Mouse (Mus musculus) forebrain, embryonic 13.5 days (tissue): Measurements from ENCODE around the gene Ilf2. TPM values are rescaled to one million over a fixed set of nuclear protein-coding genes. Genes with fewer than 3 reads are reported as not detected.

Experiments used
- ATAC-seq: fragments of 200-750 bp; cut with Nextera tagmentation; 2 replicates; pipeline ENCODE4 v1.8.0; 2017
- H3K27ac ChIP-seq: fragments of 300-500 bp; sonication (generic); 2 replicates; pipeline ENCODE4 v1.5.1; 2015; ENCODE audit warnings: inconsistent platforms, mild to moderate bottlenecking, moderate library complexity
- H3K27me3 ChIP-seq: fragments of 300-500 bp; sonication (generic); 2 replicates; pipeline ENCODE4 v1.6.1; 2015; ENCODE audit warnings: mild to moderate bottlenecking, inconsistent platforms
- H3K36me3 ChIP-seq: fragments of 300-500 bp; sonication (generic); 2 replicates; pipeline ENCODE4 v1.6.1; 2015; ENCODE audit warnings: mild to moderate bottlenecking, inconsistent platforms; ENCODE audit not compliant: poor library complexity, severe bottlenecking
- H3K4me1 ChIP-seq: fragments of 300-500 bp; sonication (generic); 2 replicates; pipeline ENCODE4 v1.6.1; 2015; ENCODE audit warnings: inconsistent platforms
- H3K4me2 ChIP-seq: fragments of 300-500 bp; sonication (generic); 2 replicates; pipeline ENCODE4 v1.6.1; 2015; ENCODE audit warnings: inconsistent platforms, mild to moderate bottlenecking, moderate library complexity
- H3K4me3 ChIP-seq: fragments of 300-500 bp; sonication (generic); 2 replicates; pipeline ENCODE4 v1.5.1; 2015; ENCODE audit warnings: mild to moderate bottlenecking, inconsistent platforms
- H3K9ac ChIP-seq: fragments of 300-500 bp; sonication (generic); 2 replicates; pipeline ENCODE4 v1.6.1; 2015; ENCODE audit warnings: mild to moderate bottlenecking, inconsistent platforms
- H3K9me3 ChIP-seq: fragments of 300-500 bp; sonication (generic); replicated peaks from 2 replicates; pipeline ENCODE4 v1.6.1; 2016; ENCODE audit warnings: inconsistent platforms
- WGBS: fragments of 180-500 bp; shearing (Covaris S2); methylation state at CpG from one replicate; pipeline ENCODE4 v1.1.7; 2015; 5-methylcytosine and 5-hydroxymethylcytosine counted together
- polyA plus RNA-seq: library from polyadenylated mRNA; unstranded; fragments of >200 nt; fragmentation: Nextera tagmentation; extraction: Ambion mirVana; gene quantifications from 2 replicates; pipeline ENCODE4 v1.2.1, GENCODE M21; 2015

Ilf2 gene
- polyA plus RNA-seq, 1 experiment from 2014 or later, result 388 TPM

GRCm38 (mm10) chr3:90445417-90446200, 30.3 kb upstream of the Ilf2 start:
- H3K27me3 ChIP-seq, result no peaks in the 10 kb centered on the region
- H3K36me3 ChIP-seq, result no peaks in the 10 kb centered on the region
- no peaks in the 10 kb centered on the region for H3K9me3 ChIP-seq
- H3K4me1 ChIP-seq, result peaks cover 11% of the 10 kb centered on the region
- H3K9ac ChIP-seq, result 0 out of 2 replicates have a peak overlapping the region, but pooled peaks have one; percentile 26
- H3K4me2 ChIP-seq, result peak overlapping the region; percentile 63
- H3K4me3 ChIP-seq, result peak overlapping the region; percentile 36; the same call in 1 of the 2 replicates
- H3K27ac ChIP-seq, result no peak overlapping the region; the same call in 1 of the 2 replicates
- 70% methylated on average over 11 of the region's 11 CpGs for WGBS
- ATAC-seq, result no peak

GRCm38 (mm10) chr3:90446389-90447122, 29.4 kb upstream of the Ilf2 start:
- H3K27me3 ChIP-seq, result no peaks in the 10 kb centered on the region
- H3K4me1 ChIP-seq, result peaks cover 11% of the 10 kb centered on the region
- H3K9me3 ChIP-seq, result no peaks in the 10 kb centered on the region
- H3K4me3 ChIP-seq, result peak overlapping the region; percentile 36
- peak overlapping the region; percentile 63 for H3K9ac ChIP-seq
- H3K4me2 ChIP-seq, result peak overlapping the region; percentile 63
- peak overlapping the region; percentile 80 for H3K27ac ChIP-seq
- peak; percentile 93 for ATAC-seq
- H3K36me3 ChIP-seq, result no peaks in the 10 kb centered on the region
- 1% methylated on average over 17 of the region's 17 CpGs for WGBS

DNA sequence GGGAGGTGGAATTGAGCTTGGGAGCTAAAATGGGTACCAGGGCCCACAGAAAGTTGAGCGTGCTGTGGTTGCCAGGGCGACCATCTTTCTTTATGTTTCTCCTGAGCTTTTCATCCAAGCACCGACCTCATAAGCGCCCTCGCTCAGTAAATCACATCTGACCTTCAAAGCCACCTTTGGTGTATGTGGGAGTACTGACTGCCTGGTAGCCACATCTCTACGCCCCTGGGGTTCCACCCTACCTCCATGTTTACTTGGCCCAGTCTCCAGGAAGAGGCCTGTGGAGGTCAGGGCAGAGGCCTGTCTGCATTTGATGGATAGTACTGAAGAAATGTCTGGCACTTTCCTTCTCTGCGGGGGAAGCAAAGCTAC, 28.8 kb upstream of the Ilf2 start:
- WGBS, result 38% methylated on average over 7 of the region's 7 CpGs
- H3K27me3 ChIP-seq, result no peaks in the 10 kb centered on the region
- peaks cover 11% of the 10 kb centered on the region for H3K4me1 ChIP-seq
- H3K9me3 ChIP-seq, result no peaks in the 10 kb centered on the region
- peak overlapping the region; percentile 63 for H3K4me2 ChIP-seq
- H3K4me3 ChIP-seq, result peak overlapping the region; percentile 36
- H3K27ac ChIP-seq, result peak overlapping the region; percentile 80
- H3K9ac ChIP-seq, result peak overlapping the region; percentile 63; the same call in 1 of the 2 replicates
- no peaks in the 10 kb centered on the region for H3K36me3 ChIP-seq
- peak; percentile 36; the same call in 1 of the 2 replicates for ATAC-seq

- no peak overlapping the region for H3K9ac ChIP-seq
- no peak overlapping the region for H3K4me3 ChIP-seq
- WGBS, result 18% methylated on average over 6 of the region's 6 CpGs
- H3K4me1 ChIP-seq, result peaks cover 11% of the 10 kb centered on the region
- no peaks in the 10 kb centered on the region for H3K27me3 ChIP-seq
- H3K36me3 ChIP-seq, result no peaks in the 10 kb centered on the region
- ATAC-seq, result no peak
- H3K4me2 ChIP-seq, result no peak overlapping the region
- no peaks in the 10 kb centered on the region for H3K9me3 ChIP-seq
- H3K27ac ChIP-seq, result no peak overlapping the region
These were observed 27.3 kb upstream of the Ilf2 start for GRCm38 (mm10) chr3:90448626-90449025.

DNA sequence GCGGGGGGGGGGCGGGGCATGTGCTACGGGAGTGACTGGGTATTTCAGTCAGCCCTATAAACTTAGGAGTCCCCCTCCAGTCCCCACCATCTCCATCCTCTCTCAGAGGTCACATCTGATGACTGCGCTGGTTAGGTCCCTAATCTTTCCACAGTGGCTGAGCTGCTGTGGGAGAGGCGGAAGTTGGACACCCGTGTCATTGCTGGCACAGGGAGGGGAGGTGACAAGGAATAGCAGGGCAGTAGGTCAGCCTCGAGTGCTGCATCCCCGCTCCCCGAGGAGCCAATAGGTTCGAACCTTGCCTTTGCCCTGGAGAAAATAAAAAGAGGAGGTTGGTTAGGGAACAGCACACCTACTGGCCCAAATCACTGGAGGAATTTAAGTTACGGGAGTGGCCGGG, 25.1 kb upstream of the Ilf2 start:
- H3K9me3 ChIP-seq, result no peaks in the 10 kb centered on the region
- no peak overlapping the region for H3K9ac ChIP-seq
- no peak overlapping the region for H3K4me3 ChIP-seq
- H3K4me1 ChIP-seq, result peaks cover 11% of the 10 kb centered on the region
- no peak overlapping the region for H3K4me2 ChIP-seq
- no peaks in the 10 kb centered on the region for H3K36me3 ChIP-seq
- ATAC-seq, result no peak
- no peaks in the 10 kb centered on the region for H3K27me3 ChIP-seq
- WGBS, result 34% methylated on average over 12 of the region's 12 CpGs
- no peak overlapping the region for H3K27ac ChIP-seq

GRCm38 (mm10) chr3:90451396-90452095, 24.4 kb upstream of the Ilf2 start:
- H3K4me2 ChIP-seq, result no peak overlapping the region
- peaks cover 7% of the 10 kb centered on the region for H3K4me1 ChIP-seq
- no peaks in the 10 kb centered on the region for H3K36me3 ChIP-seq
- H3K9me3 ChIP-seq, result no peaks in the 10 kb centered on the region
- ATAC-seq, result no peak
- H3K27ac ChIP-seq, result no peak overlapping the region
- no peak overlapping the region for H3K4me3 ChIP-seq
- 56% methylated on average over 10 of the region's 10 CpGs for WGBS
- H3K27me3 ChIP-seq, result no peaks in the 10 kb centered on the region
- no peak overlapping the region for H3K9ac ChIP-seq

- H3K9ac ChIP-seq, result no peak overlapping the region
- H3K27me3 ChIP-seq, result peaks cover 2% of the 10 kb centered on the region; the same call in 1 of the 2 replicates
- H3K9me3 ChIP-seq, result no peaks in the 10 kb centered on the region
- ATAC-seq, result no peak
- no peak overlapping the region for H3K27ac ChIP-seq
- H3K4me2 ChIP-seq, result no peak overlapping the region
- no peak overlapping the region for H3K4me3 ChIP-seq
- H3K36me3 ChIP-seq, result no peaks in the 10 kb centered on the region
- no peaks in the 10 kb centered on the region for H3K4me1 ChIP-seq
- 85% methylated on average over 14 of the region's 14 CpGs for WGBS
These were observed 21.0 kb upstream of the Ilf2 start for GRCm38 (mm10) chr3:90454931-90455330.

- H3K4me3 ChIP-seq, result no peak overlapping the region
- no peaks in the 10 kb centered on the region; the same call in 1 of the 2 replicates for H3K4me1 ChIP-seq
- H3K9me3 ChIP-seq, result no peaks in the 10 kb centered on the region
- no peak overlapping the region for H3K9ac ChIP-seq
- H3K27me3 ChIP-seq, result peaks cover 47% of the 10 kb centered on the region
- WGBS, result 78% methylated on average over 9 of the region's 9 CpGs
- no peaks in the 10 kb centered on the region for H3K36me3 ChIP-seq
- no peak for ATAC-seq
- no peak overlapping the region for H3K4me2 ChIP-seq
- H3K27ac ChIP-seq, result no peak overlapping the region
These were observed 16.2 kb upstream of the Ilf2 start for GRCm38 (mm10) chr3:90459727-90460126.

- Histone ChIP-seq H3K4me2 (no peak overlapping the region), H3K4me3 (no peak overlapping the region), H3K27ac (no peak overlapping the region), H3K27me3 (peaks cover 53% of the 10 kb centered on the region), H3K9ac (no peak overlapping the region), H3K36me3 (no peaks in the 10 kb centered on the region), H3K9me3 (no peaks in the 10 kb centered on the region), H3K4me1 (peaks cover 6% of the 10 kb centered on the region)
- 80% methylated on average over 5 of the region's 5 CpGs for WGBS
- no peak for ATAC-seq
These were observed 15.6 kb upstream of the Ilf2 start for GRCm38 (mm10) chr3:90460315-90460714.

GRCm38 (mm10) chr3:90461935-90462334, 14.0 kb upstream of the Ilf2 start:
- ATAC-seq, result no peak
- WGBS, result 86% methylated on average over 3 of the region's 3 CpGs
- no peak overlapping the region for H3K27ac ChIP-seq
- H3K4me2 ChIP-seq, result no peak overlapping the region
- no peaks in the 10 kb centered on the region for H3K9me3 ChIP-seq
- peaks cover 63% of the 10 kb centered on the region for H3K27me3 ChIP-seq
- no peak overlapping the region for H3K4me3 ChIP-seq
- H3K4me1 ChIP-seq, result peaks cover 15% of the 10 kb centered on the region
- H3K36me3 ChIP-seq, result no peaks in the 10 kb centered on the region
- no peak overlapping the region for H3K9ac ChIP-seq

DNA sequence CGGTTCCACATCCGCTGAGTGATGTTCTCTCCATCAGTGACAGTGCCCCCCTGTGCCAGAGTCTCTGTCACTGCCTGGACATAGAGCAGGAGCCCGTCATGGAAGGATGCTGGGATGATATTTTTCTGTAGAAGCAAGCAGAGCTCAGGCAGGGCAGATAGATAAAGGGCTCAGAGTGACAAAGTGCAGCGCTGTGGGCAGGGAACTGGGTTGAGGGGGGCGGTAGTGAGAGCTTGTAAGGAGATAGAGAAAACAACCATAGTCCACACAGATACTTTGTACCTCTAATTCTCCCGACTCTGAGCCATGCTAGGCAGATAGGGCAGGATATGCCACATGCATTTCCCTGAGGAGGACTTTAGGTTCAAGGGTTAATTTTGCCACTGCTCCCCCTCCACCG, 13.3 kb upstream of the Ilf2 start:
- no peak for ATAC-seq
- H3K36me3 ChIP-seq, result no peaks in the 10 kb centered on the region
- peak overlapping the region; percentile 4; the same call in 1 of the 2 replicates for H3K9ac ChIP-seq
- H3K4me2 ChIP-seq, result no peak overlapping the region
- no peak overlapping the region for H3K4me3 ChIP-seq
- peaks cover 15% of the 10 kb centered on the region for H3K4me1 ChIP-seq
- WGBS, result 21% methylated on average over 7 of the region's 7 CpGs
- peaks cover 63% of the 10 kb centered on the region for H3K27me3 ChIP-seq
- no peak overlapping the region for H3K27ac ChIP-seq
- H3K9me3 ChIP-seq, result no peaks in the 10 kb centered on the region
